Mouse (Mus musculus) T-helper 1 cell (primary cell): ENCODE measurements around the gene Etnk2.
"Not testable (repeated sequence)": the region's sequence is repeated elsewhere in the genome, so short reads cannot be mapped to it uniquely, and the experiment has no call there.

Source experiments
- in situ Hi-C: fragments of 300-600 bp; cut with MboI, MseI; formaldehyde crosslinking; loops from one replicate; pipeline ENCODE4 v1.15.1; 2025; ENCODE audit warnings: high pct_unique_total_duplicates

The Etnk2 gene

GRCm38 (mm10) chr1:133363276-133364021 is at the start of gene Etnk2:
TSS of gene Etnk2 (plus strand) at chr1:133363572.
- in situ Hi-C loops: no loop called here

- in situ Hi-C loops: no loop called here
Observed at GRCm38 (mm10) chr1:133314364-133314763, 49.0 kb upstream of the Etnk2 start.

- in situ Hi-C loops: loop anchor here (5.0 kb wide), 1 partner anchor 37 kb away; the partner anchor contains the start of gene Ren1
Observed at GRCm38 (mm10) chr1:133315775-133316174, 47.6 kb upstream of the Etnk2 start.

GRCm38 (mm10) chr1:133316577-133316976 is 46.8 kb upstream of the Etnk2 start:
- in situ Hi-C loops: loop anchor here (5.0 kb wide), 1 partner anchor 36 kb away; the partner anchor contains the start of gene Ren1

- in situ Hi-C loops: loop anchor here (5.0 kb wide), 1 partner anchor 35 kb away; the partner anchor contains the start of gene Ren1
Observed at GRCm38 (mm10) chr1:133317149-133317548, 46.2 kb upstream of the Etnk2 start.

GRCm38 (mm10) chr1:133321267-133321925 is 42.0 kb upstream of the Etnk2 start, which contains the start of gene Kiss1:
TSS of gene Kiss1 (plus strand) at chr1:133321875.
- in situ Hi-C loops: no loop called here

GRCm38 (mm10) chr1:133323333-133323732 is 40.0 kb upstream of the Etnk2 start:
- in situ Hi-C loops: no loop called here

GRCm38 (mm10) chr1:133325951-133326350 is 37.4 kb upstream of the Etnk2 start:
- in situ Hi-C loops: no loop called here

- in situ Hi-C loops: no loop called here
Observed at GRCm38 (mm10) chr1:133327094-133327493, 36.3 kb upstream of the Etnk2 start.

GRCm38 (mm10) chr1:133328299-133328795 is 35.0 kb upstream of the Etnk2 start:
- in situ Hi-C loops: no loop called here

GRCm38 (mm10) chr1:133328896-133329637 is 34.3 kb upstream of the Etnk2 start:
- in situ Hi-C loops: no loop called here

GRCm38 (mm10) chr1:133329638-133329964 is 33.8 kb upstream of the Etnk2 start:
- in situ Hi-C loops: no loop called here

GRCm38 (mm10) chr1:133331142-133331541 is 32.2 kb upstream of the Etnk2 start:
- in situ Hi-C loops: no loop called here

GRCm38 (mm10) chr1:133332656-133333430 is 30.5 kb upstream of the Etnk2 start:
- in situ Hi-C loops: no loop called here

- in situ Hi-C loops: no loop called here
Observed at GRCm38 (mm10) chr1:133333937-133334336, 29.4 kb upstream of the Etnk2 start.

- in situ Hi-C loops: not testable (repeated sequence)
Observed at GRCm38 (mm10) chr1:133340403-133340802, 23.0 kb upstream of the Etnk2 start.

GRCm38 (mm10) chr1:133344357-133344756 is 19.0 kb upstream of the Etnk2 start:
- in situ Hi-C loops: no loop called here

GRCm38 (mm10) chr1:133346531-133346930 is 16.8 kb upstream of the Etnk2 start:
- in situ Hi-C loops: no loop called here

- in situ Hi-C loops: no loop called here
Observed at GRCm38 (mm10) chr1:133347226-133347625, 16.1 kb upstream of the Etnk2 start.

GRCm38 (mm10) chr1:133347693-133348520 is 15.5 kb upstream of the Etnk2 start:
- in situ Hi-C loops: no loop called here
